Mouse (Mus musculus) forelimb bud, embryonic 11.5 days (tissue): ENCODE results near the gene Nrk.

Experiments used
- DNase-seq: peaks from one replicate; pipeline ENCODE4 v3.0.0-alpha.2; 2012; ENCODE audit warnings: low read depth, low spot score

Gene Nrk

GRCm38 (mm10) chrX:138914041-138914776 is at the start of gene Nrk:
Gene Nrk, plus strand, starts transcription at chrX:138914430.
- DNase-seq: no peak

DNA sequence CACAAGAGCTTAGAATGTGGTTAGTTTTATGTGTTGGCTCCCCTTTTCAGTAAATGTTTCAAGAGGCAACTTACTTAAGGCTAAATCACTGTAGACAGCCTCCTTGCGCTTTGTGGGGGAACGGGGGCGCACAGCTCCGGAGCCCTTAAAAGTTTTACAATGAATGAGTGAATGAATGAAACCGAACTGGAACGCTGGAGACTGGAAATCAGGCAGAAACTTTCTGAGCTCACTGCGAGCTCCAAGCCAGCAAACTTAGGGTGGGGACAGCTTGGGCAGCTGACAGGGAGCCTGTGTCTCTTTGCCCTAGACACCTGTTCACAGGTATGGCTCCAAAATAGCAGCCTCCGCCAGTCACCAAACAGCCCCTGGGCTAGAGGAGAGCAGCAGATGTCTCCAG is 864 bp upstream of the Nrk start:
- peak; percentile 6 for DNase-seq

DNA sequence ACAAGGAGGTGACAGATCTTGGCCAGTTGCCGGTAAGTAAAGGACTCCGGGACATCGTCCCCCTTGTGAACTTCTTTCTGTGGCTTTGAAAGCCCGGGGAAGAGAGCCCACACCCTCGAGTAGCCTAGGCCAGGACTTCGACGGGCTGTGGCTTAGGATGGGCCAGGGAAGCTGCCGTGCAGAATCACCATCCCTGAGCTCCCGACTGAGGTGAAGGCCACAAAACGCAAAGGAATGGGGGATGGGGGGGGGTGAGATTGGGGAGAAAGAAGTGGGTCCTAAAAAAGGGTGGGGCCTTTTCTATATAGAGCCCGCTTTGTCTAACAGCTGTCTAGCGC is 516 bp downstream of the Nrk start:
- DNase-seq: no peak

DNA sequence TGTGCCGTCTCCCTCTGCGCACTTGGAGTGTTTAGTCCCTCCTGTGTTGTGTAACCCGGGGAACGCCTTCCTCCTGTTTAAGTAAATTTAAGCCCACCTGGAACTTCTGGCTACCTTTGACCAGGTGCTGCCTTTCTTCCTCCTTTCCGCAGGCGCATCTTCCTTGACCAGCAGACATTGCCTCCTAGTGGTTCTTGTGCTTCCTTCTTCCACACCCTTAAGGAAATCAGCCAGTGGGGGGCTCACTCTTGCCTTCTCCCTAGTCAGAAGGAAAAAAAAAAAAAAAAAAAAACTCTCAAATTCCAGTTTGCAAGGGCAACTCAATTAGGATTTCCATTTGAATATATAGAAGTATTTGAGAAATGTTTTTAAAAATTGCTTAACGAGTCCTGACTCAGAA is 4.8 kb downstream of the Nrk start:
- no peak for DNase-seq

GRCm38 (mm10) chrX:138943905-138944304 is 29.7 kb downstream of the Nrk start:
- DNase-seq: peak; percentile 56

- DNase-seq: peak; percentile 47
Observed at GRCm38 (mm10) chrX:138960713-138961112, 46.5 kb downstream of the Nrk start.

GRCm38 (mm10) chrX:138978501-138978900 is 64.3 kb downstream of the Nrk start:
- no peak for DNase-seq

DNA sequence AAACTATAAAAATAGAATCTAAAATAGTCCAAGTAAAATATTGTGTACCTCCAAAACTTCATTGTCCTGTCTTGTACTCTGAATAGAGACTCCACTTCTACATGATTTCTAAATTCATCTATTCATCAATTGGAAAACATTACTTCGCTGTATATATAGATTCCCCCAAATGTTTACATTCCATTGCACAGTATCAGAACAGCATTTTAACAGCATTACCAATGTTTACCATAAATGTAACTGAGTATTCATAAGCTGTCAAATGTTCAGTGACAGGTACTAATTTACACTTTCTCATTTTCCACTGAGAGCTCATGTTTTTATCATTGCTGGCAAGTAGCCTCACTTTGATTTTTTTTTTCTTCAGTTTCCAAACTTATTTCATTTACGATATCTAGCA is 65.0 kb downstream of the Nrk start:
- no peak for DNase-seq

GRCm38 (mm10) chrX:139014524-139014923 is 100.3 kb downstream of the Nrk start:
- no peak for DNase-seq

DNA sequence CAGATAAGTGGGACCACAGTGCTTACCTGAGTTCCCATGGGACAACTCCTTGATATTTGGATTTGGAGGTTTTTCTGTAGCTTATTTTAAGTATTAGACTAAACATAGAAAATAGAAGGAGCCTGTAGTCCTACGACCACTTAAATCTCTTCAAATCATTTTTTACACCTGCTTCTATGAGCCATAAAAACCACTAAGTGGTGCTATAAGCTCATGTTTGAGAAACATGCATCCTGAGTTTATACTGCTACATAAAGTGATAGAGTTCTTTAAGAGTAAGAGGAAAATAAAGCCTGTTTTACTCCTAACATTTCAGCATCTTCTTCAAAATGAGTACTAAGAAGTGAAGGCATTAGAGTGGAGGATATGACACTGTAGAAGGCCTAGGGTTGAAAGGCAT is 102.3 kb downstream of the Nrk start:
- no peak for DNase-seq

DNA sequence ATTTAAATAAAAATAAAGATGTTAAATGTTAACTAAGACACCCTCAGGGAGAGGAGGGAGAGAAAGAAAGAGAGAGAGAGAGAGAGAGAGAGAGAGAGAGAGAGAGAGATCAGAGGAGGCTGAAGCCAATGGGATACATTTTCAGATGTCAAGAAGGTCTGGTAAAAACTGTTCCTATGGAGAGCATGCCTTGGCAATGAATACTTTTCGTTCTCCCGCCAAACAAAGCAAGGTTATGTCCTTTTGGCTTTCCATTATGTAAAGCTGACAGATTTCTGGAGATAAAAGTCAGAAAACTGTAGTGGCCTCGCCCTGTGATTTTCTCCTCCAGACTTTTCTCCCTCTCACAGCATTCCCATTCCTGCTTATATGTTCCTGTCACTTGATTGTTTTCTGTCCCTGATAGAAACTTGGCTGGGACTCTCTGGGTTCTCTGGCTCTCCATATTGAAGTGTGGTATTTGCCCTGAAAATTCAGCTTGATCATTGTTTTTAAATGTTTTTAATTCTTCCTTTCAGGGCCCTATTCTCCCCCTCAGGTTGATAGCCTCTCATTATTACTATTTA is 112.4 kb downstream of the Nrk start:
- DNase-seq: no peak

DNA sequence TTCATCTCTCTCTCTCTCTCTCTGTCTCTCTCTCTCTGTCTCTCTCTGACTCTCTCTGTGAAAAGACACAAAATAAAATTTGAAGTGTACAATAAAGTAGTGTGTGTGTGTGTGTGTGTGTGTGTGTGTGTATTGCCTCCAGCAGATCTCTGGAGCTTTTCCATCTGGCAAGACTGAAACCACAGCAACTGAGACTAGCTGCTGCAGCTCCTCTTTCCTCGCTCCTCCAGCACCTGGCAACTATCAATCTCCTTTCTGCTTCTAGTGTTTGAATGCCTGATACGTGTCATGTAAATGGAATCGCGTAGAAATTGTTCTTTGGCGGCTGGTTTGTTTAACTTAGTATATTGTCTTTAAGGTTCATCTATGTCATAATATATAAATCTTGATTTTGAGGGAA is 113.1 kb downstream of the Nrk start:
- peak; percentile 10 for DNase-seq

DNA sequence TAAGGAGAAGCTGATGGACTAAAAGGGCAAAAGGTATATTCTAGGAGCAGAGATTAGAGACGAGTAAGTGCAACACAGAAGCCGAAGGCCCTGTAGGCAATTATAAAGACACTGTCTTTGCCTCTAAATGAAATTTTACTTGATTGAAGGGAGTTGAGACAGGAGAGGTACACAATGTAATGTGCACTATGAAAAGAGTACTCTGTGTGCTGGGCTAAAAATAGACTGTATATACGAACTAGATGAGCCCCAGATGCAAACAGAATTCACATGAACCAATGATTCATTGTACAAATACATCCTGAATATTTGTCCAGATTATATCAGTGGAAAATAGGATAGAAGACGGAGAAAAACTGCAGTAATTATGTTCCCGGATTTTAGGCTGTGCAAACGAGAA is 113.7 kb downstream of the Nrk start:
- DNase-seq: no peak

- no peak for DNase-seq
Observed at GRCm38 (mm10) chrX:139037666-139038065, 123.4 kb downstream of the Nrk start.

DNA sequence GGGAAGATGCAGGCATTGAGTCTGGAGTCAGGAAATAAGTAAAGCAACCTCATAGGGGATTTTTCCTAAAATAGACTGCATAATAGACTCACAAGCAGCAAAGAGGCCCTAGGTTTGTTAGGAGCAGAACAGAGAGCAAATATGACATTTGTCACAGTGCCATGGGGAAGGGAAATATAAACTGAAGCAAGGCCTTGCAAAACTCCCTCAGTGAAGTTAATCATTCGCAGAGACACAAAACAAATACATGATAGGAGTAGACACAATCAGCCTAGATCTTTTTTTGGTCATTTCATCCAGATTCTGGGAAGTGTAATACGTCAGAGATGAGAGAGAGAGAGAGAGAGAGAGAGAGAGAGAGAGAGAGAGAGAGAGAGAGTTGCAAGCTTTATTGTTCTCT is 125.1 kb downstream of the Nrk start:
- DNase-seq: no peak

DNA sequence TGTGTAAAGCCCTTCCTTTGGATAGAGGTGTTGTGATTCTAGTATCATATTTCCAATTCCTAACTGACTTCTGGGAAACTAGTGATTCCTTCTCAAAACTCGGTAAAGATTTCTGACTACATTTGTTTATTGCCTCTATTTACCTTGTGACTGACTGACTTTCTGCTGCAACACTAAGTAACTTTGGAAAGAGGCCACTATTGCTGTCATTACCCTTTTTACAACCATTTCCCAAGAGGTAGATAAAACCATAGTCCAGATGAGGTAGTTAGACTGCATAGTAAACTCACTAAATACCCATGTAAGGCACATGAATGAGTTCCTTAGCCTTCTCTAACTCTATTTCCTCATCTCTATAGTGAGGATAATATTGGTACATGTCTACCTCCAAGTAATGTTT is 126.9 kb downstream of the Nrk start:
- DNase-seq: no peak

DNA sequence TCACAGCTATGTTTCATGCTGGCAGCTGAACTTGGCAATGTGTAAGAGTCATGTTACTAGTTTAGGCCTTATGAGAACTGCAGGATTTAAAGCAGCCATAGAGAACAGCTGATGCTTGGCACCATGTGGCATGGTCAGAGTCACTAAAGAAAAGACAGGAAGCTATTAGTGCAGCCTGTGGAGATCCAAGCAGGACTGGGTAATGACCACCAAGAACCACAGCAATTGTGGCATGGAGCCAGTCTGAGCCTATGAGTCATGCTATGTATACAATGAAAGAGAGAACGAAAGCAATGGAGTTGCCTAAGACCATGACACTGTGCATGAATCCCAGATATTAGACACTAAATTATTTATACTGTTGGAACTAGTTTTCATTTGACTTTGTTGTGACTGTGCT is 137.7 kb downstream of the Nrk start:
- no peak for DNase-seq

DNA sequence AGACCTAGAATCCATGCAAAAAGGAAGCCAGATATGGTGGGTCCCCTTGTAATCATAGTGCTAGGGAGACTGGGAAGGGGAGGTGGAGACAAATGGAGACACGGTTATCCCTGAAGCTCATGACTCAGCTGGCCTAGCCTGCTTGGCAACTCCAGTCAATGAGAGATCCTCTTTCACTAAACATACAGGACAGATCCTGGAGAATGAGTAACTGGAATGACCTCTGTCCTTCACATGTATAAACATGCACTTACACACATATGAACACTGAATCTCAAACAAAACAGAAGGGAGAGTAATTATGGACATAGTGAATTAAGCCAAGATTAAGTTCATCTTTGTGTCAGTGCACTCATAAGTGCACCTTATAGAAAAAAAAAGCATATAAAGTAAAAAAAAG is 138.9 kb downstream of the Nrk start:
- DNase-seq: no peak
